Comparison of ENCODE assay signal across 27 mouse cellular contexts in the genomic region with DNA sequence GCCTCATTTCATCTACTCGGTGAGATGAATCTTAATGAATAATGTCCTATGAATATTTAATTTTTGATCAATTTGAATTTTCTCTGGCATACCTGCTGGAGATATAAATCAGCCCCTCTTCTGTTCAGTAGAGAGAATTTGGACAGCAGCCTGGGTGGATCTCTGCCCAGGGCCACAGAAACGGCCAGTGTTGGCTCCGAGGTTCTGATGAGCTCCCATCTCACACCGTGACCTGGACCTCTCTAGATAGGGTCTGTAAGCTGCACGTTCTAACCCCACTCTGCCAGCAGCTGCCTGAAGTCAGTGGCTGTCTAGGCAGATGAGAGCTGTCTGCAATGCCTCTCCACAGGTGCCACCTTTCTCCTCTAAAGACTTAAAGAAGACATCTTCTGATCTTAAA. TPM values are rescaled to one million over a fixed set of nuclear protein-coding genes. Genes with fewer than 3 reads are reported as not detected.
DNase-seq lines count a peak whose midpoint lies in the region; ATAC-seq lines count a peak whose summit lies in the region.
"Had no signal": no experiment of that assay in that cellular context is flagged by ENCODE, and none has a peak within 500 bp of the region (broad histone marks: within the 10 kb centered on the region; RNA-seq: fewer than 3 reads in every experiment).

No protein-coding gene starts in this region.

- H3K4me1 ChIP-seq in midbrain, embryonic 11.5 days (ENCODE audit: control insufficient read depth, insufficient read depth, low read length) = peaks cover 2% of the 10 kb centered on the region; the same call in 1 of the 2 replicates
- H3K4me1 ChIP-seq in midbrain, embryonic 16.5 days (ENCODE audit: control insufficient read depth, insufficient read depth, low read length) = 0 out of 2 replicates have a peak, but pooled peaks cover 5% of the 10 kb centered on the region

- no peak overlapping the region for H3K9ac ChIP-seq in midbrain, embryonic 11.5 days (ENCODE audit: low read length)
- no peak overlapping the region for H3K9ac ChIP-seq in midbrain, embryonic 16.5 days (ENCODE audit: low read depth, low read length)

- no peaks in the 10 kb centered on the region; the same call in 1 of the 2 replicates for H3K27me3 ChIP-seq in midbrain, embryonic 11.5 days (ENCODE audit: control insufficient read depth, insufficient read depth, low read length)
- H3K27me3 ChIP-seq in midbrain, embryonic 16.5 days (ENCODE audit: control insufficient read depth, insufficient read depth, low read depth, low read length) = no peaks in the 10 kb centered on the region

- H3K4me3 ChIP-seq in midbrain, embryonic 11.5 days (ENCODE audit: low read depth, low read length) = no peak overlapping the region
- no peak overlapping the region for H3K4me3 ChIP-seq in midbrain, embryonic 16.5 days (ENCODE audit: low read depth, low read length)

- H3K36me3 ChIP-seq in midbrain, embryonic 11.5 days (ENCODE audit: control insufficient read depth, insufficient read depth, low read length) = no peaks in the 10 kb centered on the region
- H3K36me3 ChIP-seq in midbrain, embryonic 16.5 days (ENCODE audit: control insufficient read depth, insufficient read depth, low read length) = no peaks in the 10 kb centered on the region
- H3K36me3 ChIP-seq: G1E had no signal

- H3K4me2 ChIP-seq in midbrain, embryonic 11.5 days = no peak overlapping the region
- no peak overlapping the region for H3K4me2 ChIP-seq in midbrain, embryonic 16.5 days (ENCODE audit: low read length)

- no peak for ATAC-seq in cerebellum, adult (ENCODE audit: insufficient number of reproducible peaks, low FRiP score, low TSS enrichment)
- no peak for ATAC-seq in midbrain, embryonic 11.5 days (ENCODE audit: low FRiP score)
- ATAC-seq in midbrain, embryonic 16.5 days = no peak
- ATAC-seq: activated CD4-positive, CD25-positive, alpha-beta regulatory T cell, adult 4 months; CD4-positive, CD25-positive, alpha-beta regulatory T cell, adult 4 months; Patski had no signal

- H3K9me3 ChIP-seq in midbrain, embryonic 11.5 days (ENCODE audit: control insufficient read depth, low read length) = no peaks in the 10 kb centered on the region
- H3K9me3 ChIP-seq in midbrain, embryonic 16.5 days (replicated peaks; ENCODE audit: control insufficient read depth, low read length, poor library complexity, severe bottlenecking) = no peaks in the 10 kb centered on the region
- H3K9me3 ChIP-seq: G1E had no signal

- H3K27ac ChIP-seq in midbrain, embryonic 11.5 days (ENCODE audit: low read depth, low read length) = no peak overlapping the region
- no peak overlapping the region for H3K27ac ChIP-seq in midbrain, embryonic 16.5 days (ENCODE audit: low read length)

- peak; percentile 50 to 70 for DNase-seq in cerebellum, postnatal 10 days
- peak; percentile 48 to 61 for DNase-seq in cerebellum, postnatal 14 days
- DNase-seq in cerebellum, adult 11-12 months = no peak
- DNase-seq in heart, adult 11 months = peak; percentile 85
- no peak for DNase-seq in heart, adult 8-10 months (ENCODE audit: low spot score)
- DNase-seq in midbrain, embryonic 11.5 days (ENCODE audit: low spot score, missing footprints) = peak; percentile 33
- DNase-seq: adrenal gland, adult 2 months; adrenal gland, adult 8-10 months; adrenal gland, postnatal 25 days; adrenal gland, postnatal 36 days; B cell, adult 2 months; cerebellum, adult 2 months had no signal

- WGBS in midbrain, embryonic 11.5 days = 86% methylated on average over 5 of the region's 5 CpGs
- 72% methylated on average over 5 of the region's 5 CpGs for WGBS in midbrain, embryonic 16.5 days

RNA-seq across cellular contexts. Expression of a gene that starts 28.4 kb away (rescaled TPM):
- not detected for total RNA-seq in heart, adult 8-10 months (2022)
- polyA plus RNA-seq in midbrain, embryonic 11.5 days (2014; fragmentation: Nextera tagmentation; extraction: Ambion mirVana) = not detected in 2 replicates
- not detected in 2 replicates for polyA plus RNA-seq in midbrain, embryonic 16.5 days (2015; fragmentation: Nextera tagmentation; extraction: Ambion mirVana)
- total RNA-seq: adrenal gland, adult 18-20 months; adrenal gland, adult 2 months; adrenal gland, adult 8-10 months; adrenal gland, postnatal 10 days; adrenal gland, postnatal 14 days; adrenal gland, postnatal 25 days; adrenal gland, postnatal 36 days; adrenal gland, postnatal 4 days; CH12.LX; ES-E14; G1E; MEL had no signal
- polyA plus RNA-seq: activated CD4-positive, CD25-positive, alpha-beta regulatory T cell, adult 4 months; adrenal gland, adult 2 months; brain, embryonic 14.5 days; C2C12; CD4-positive, CD25-positive, alpha-beta regulatory T cell, adult 4 months; cerebellum, adult 2 months; G1E; Patski had no signal

RNA-seq across cellular contexts. Expression of a gene that starts 42.1 kb away (rescaled TPM):
- total RNA-seq in heart, adult 8-10 months (2022) = 10 to 100 TPM; 14.0 to 21.4 (median 15.6) TPM
- polyA plus RNA-seq in midbrain, embryonic 11.5 days (2014; fragmentation: Nextera tagmentation; extraction: Ambion mirVana) = 47.4 and 51.4 TPM in 2 replicates
- 57.9 and 58.5 TPM in 2 replicates for polyA plus RNA-seq in midbrain, embryonic 16.5 days (2015; fragmentation: Nextera tagmentation; extraction: Ambion mirVana)
- polyA plus RNA-seq: activated CD4-positive, CD25-positive, alpha-beta regulatory T cell, adult 4 months had no signal

Comparison
In these comparisons a context has a peak if more than half of its experiments do, and no peak if none do; other contexts are left out.
1. DNase-seq: peak in cerebellum, postnatal 10 days (2 of 2), cerebellum, postnatal 14 days (2 of 2), heart, adult 11 months (single experiment) and midbrain, embryonic 11.5 days (single experiment); none in cerebellum, adult 11-12 months (single experiment) and heart, adult 8-10 months (single experiment).